Mouse (Mus musculus): ENCODE data around the gene Cyp4f17.

DNA sequence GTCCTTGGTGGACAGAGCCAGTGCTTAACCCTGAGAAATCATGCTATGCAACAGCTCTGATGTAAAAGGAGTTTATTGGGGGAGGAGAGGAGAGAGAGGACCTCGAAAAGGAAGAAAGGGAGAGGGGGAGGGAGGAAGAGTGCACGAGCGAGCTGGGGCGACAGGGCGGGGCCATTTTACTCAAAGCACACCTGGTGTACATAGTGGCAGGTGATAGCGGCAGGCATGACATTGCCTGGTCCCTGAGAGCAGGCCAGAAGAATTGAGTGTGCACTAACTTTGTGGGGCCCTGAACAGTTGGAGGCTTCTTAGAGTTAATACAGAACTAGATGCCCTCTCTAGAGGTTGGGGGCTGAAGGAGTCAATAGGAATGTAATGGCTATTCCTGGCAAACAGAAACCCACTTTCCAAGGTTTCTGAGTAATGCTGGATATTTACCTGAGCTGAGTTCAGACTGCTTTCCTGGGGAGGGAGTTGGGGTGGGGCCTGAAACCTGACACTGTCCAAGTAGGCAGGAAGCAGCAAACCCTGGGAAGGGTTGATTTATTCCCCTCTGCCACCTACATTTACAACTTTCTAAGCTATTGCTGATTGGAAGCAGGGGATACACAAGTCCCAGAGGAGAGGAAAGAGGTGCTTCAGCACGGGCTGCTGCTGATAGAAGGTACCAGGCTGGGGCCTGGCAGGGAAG lies 71.8 kb downstream of the Cyp4f17 start:
- no peak for TF ChIP-seq CTCF (IDR thresholded peaks at IDR 0.05)
- TF ChIP-seq POLR2A (IDR thresholded peaks at IDR 0.05; ENCODE audit: insufficient read depth, low read depth, low read length) = no peak
- TF ChIP-seq EP300 (IDR thresholded peaks at IDR 0.05; ENCODE audit: insufficient read depth, low read depth, low read length) = no peak
